Mouse (Mus musculus) kidney, embryonic 15.5 days (tissue): ENCODE data around the gene Pcbp2. TPM values are rescaled to one million over a fixed set of nuclear protein-coding genes. Genes with fewer than 3 reads are reported as not detected.

ENCODE experiments used
- ATAC-seq: fragments of 200-750 bp; cut with Nextera tagmentation; replicated peaks from 2 replicates; pipeline ENCODE4 v1.8.0; 2017; ENCODE audit warnings: moderate TSS enrichment; ENCODE audit not compliant: low FRiP score
- H3K27ac ChIP-seq: fragments of 300-500 bp; sonication (generic); 2 replicates; pipeline ENCODE4 v1.5.1; 2015; ENCODE audit warnings: mild to moderate bottlenecking, inconsistent platforms
- H3K27me3 ChIP-seq: fragments of 300-500 bp; sonication (generic); 2 replicates; pipeline ENCODE4 v1.6.1; 2015; ENCODE audit warnings: inconsistent platforms
- H3K36me3 ChIP-seq: fragments of 300-500 bp; sonication (generic); 2 replicates; pipeline ENCODE4 v1.6.1; 2015; ENCODE audit warnings: inconsistent platforms
- H3K4me1 ChIP-seq: fragments of 300-500 bp; sonication (generic); 2 replicates; pipeline ENCODE4 v1.6.1; 2015; ENCODE audit warnings: inconsistent platforms
- H3K4me2 ChIP-seq: fragments of 300-500 bp; sonication (generic); 2 replicates; pipeline ENCODE4 v1.6.1; 2015; ENCODE audit warnings: moderate library complexity, mild to moderate bottlenecking, inconsistent platforms
- H3K4me3 ChIP-seq: fragments of 300-500 bp; sonication (generic); replicated peaks from 2 replicates; pipeline ENCODE4 v1.5.1; 2015; ENCODE audit warnings: mild to moderate bottlenecking, inconsistent platforms
- H3K9ac ChIP-seq: fragments of 300-500 bp; sonication (generic); 2 replicates; pipeline ENCODE4 v1.6.1; 2015; ENCODE audit warnings: mild to moderate bottlenecking, inconsistent platforms
- H3K9me3 ChIP-seq: fragments of 300-500 bp; sonication (generic); replicated peaks from 2 replicates; pipeline ENCODE4 v1.6.1; 2016; ENCODE audit warnings: inconsistent platforms
- WGBS: fragments of 180-500 bp; shearing (Covaris S2); methylation state at CpG from one replicate; pipeline ENCODE4 v1.1.7; 2015; ENCODE audit warnings: mixed read lengths; 5-methylcytosine and 5-hydroxymethylcytosine counted together
- polyA plus RNA-seq: library from polyadenylated mRNA; unstranded; fragments of >200 nt; fragmentation: Nextera tagmentation; extraction: Ambion mirVana; gene quantifications from 2 replicates; pipeline ENCODE4 v1.2.1, GENCODE M21; 2015

The Pcbp2 gene
- polyA plus RNA-seq, 1 experiment from 2014 or later, result 210 TPM

GRCm38 (mm10) chr15:102518859-102519201, 48.5 kb downstream of the Pcbp2 start:
- Histone ChIP-seq H3K4me1 (peaks cover 34% of the 10 kb centered on the region), H3K36me3 (peaks cover 35% of the 10 kb centered on the region), H3K4me3 (peak overlapping the region; percentile 80), H3K27ac (peak overlapping the region; percentile 100), H3K9me3 (no peaks in the 10 kb centered on the region), H3K4me2 (peak overlapping the region; percentile 81), H3K9ac (peak overlapping the region; percentile 85), H3K27me3 (no peaks in the 10 kb centered on the region)
- WGBS, result 17% methylated on average over 9 of the region's 9 CpGs
- ATAC-seq, result no peak; the same call in 1 of the 2 replicates

GRCm38 (mm10) chr15:102519211-102520141, 49.1 kb downstream of the Pcbp2 start:
- peaks cover 34% of the 10 kb centered on the region for H3K4me1 ChIP-seq
- no peak for ATAC-seq
- peak overlapping the region; percentile 81 for H3K4me2 ChIP-seq
- H3K9me3 ChIP-seq, result no peaks in the 10 kb centered on the region
- peaks cover 41% of the 10 kb centered on the region for H3K36me3 ChIP-seq
- peak overlapping the region; percentile 80 for H3K4me3 ChIP-seq
- H3K27ac ChIP-seq, result peak overlapping the region; percentile 100; the same call in 1 of the 2 replicates
- H3K9ac ChIP-seq, result peak overlapping the region; percentile 85
- 50% methylated on average over 17 of the region's 17 CpGs for WGBS
- H3K27me3 ChIP-seq, result no peaks in the 10 kb centered on the region

- WGBS, result 85% methylated on average over 4 of the region's 4 CpGs
- no peaks in the 10 kb centered on the region for H3K27me3 ChIP-seq
- H3K4me3 ChIP-seq, result no peak overlapping the region
- H3K9ac ChIP-seq, result 0 out of 2 replicates have a peak overlapping the region, but pooled peaks have one; percentile 14
- H3K4me1 ChIP-seq, result peaks cover 30% of the 10 kb centered on the region
- H3K27ac ChIP-seq, result no peak overlapping the region
- no peak overlapping the region for H3K4me2 ChIP-seq
- peaks cover 49% of the 10 kb centered on the region for H3K36me3 ChIP-seq
- H3K9me3 ChIP-seq, result no peaks in the 10 kb centered on the region
- ATAC-seq, result no peak
These were observed 50.1 kb downstream of the Pcbp2 start for GRCm38 (mm10) chr15:102520416-102520815.

- H3K27ac ChIP-seq, result no peak overlapping the region
- ATAC-seq, result no peak
- peaks cover 54% of the 10 kb centered on the region for H3K36me3 ChIP-seq
- WGBS, result 89% methylated on average over 4 of the region's 4 CpGs
- no peaks in the 10 kb centered on the region for H3K27me3 ChIP-seq
- H3K4me3 ChIP-seq, result no peak overlapping the region
- no peak overlapping the region for H3K4me2 ChIP-seq
- no peaks in the 10 kb centered on the region for H3K9me3 ChIP-seq
- H3K4me1 ChIP-seq, result peaks cover 20% of the 10 kb centered on the region
- H3K9ac ChIP-seq, result no peak overlapping the region
These were observed 51.1 kb downstream of the Pcbp2 start for GRCm38 (mm10) chr15:102521480-102521879.

GRCm38 (mm10) chr15:102524892-102525485, 54.6 kb downstream of the Pcbp2 start, which contains the start of gene Npff:
Npff (minus strand) TSS chr15:102524942.
- no peak for ATAC-seq
- Histone ChIP-seq H3K9me3 (no peaks in the 10 kb centered on the region), H3K27ac (no peak within 1 kb of the TSS), H3K4me1 (peaks cover 10% of the 10 kb centered on the region), H3K4me2 (no peak within 1 kb of the TSS), H3K9ac (peak within 1 kb of the TSS; percentile 15; the same call in 1 of the 2 replicates), H3K36me3 (peaks cover 82% of the 10 kb centered on the region), H3K4me3 (no peak within 1 kb of the TSS), H3K27me3 (no peaks in the 10 kb centered on the region)
- 4% methylated on average over 3 of the region's 3 CpGs for WGBS

- no peak for ATAC-seq
- peaks cover 83% of the 10 kb centered on the region for H3K36me3 ChIP-seq
These were observed 56.0 kb downstream of the Pcbp2 start for GRCm38 (mm10) chr15:102526111-102527002.

GRCm38 (mm10) chr15:102527936-102528335, 57.6 kb downstream of the Pcbp2 start:
- H3K4me2 ChIP-seq, result no peak overlapping the region
- no peak overlapping the region for H3K9ac ChIP-seq
- H3K4me1 ChIP-seq, result no peaks in the 10 kb centered on the region
- H3K36me3 ChIP-seq, result peaks cover 82% of the 10 kb centered on the region
- H3K27me3 ChIP-seq, result no peaks in the 10 kb centered on the region
- H3K27ac ChIP-seq, result no peak overlapping the region
- ATAC-seq, result no peak
- H3K4me3 ChIP-seq, result no peak overlapping the region
- 79% methylated on average over 3 of the region's 3 CpGs for WGBS
- H3K9me3 ChIP-seq, result no peaks in the 10 kb centered on the region

More at GRCm38 (mm10) chr15:102526111-102527002, 56.0 kb downstream of the Pcbp2 start:
- H3K4me2 ChIP-seq, result no peak overlapping the region
- no peak overlapping the region for H3K9ac ChIP-seq
- no peak overlapping the region for H3K27ac ChIP-seq
- no peak overlapping the region for H3K4me3 ChIP-seq
- no peaks in the 10 kb centered on the region for H3K4me1 ChIP-seq
- no peaks in the 10 kb centered on the region for H3K27me3 ChIP-seq
- no peaks in the 10 kb centered on the region for H3K9me3 ChIP-seq
- WGBS, result 70% methylated on average over 6 of the region's 6 CpGs

GRCm38 (mm10) chr15:102528396-102528795, 58.1 kb downstream of the Pcbp2 start:
- ATAC-seq, result no peak
- no peak overlapping the region for H3K9ac ChIP-seq
- H3K36me3 ChIP-seq, result peaks cover 85% of the 10 kb centered on the region
- no peaks in the 10 kb centered on the region for H3K4me1 ChIP-seq
- no peak overlapping the region for H3K4me2 ChIP-seq
- H3K27me3 ChIP-seq, result no peaks in the 10 kb centered on the region
- no peaks in the 10 kb centered on the region for H3K9me3 ChIP-seq
- no peak overlapping the region for H3K27ac ChIP-seq
- WGBS, result 90% methylated on average over 1 of the region's 1 CpGs
- no peak overlapping the region for H3K4me3 ChIP-seq

GRCm38 (mm10) chr15:102530566-102530965, 60.2 kb downstream of the Pcbp2 start:
- no peak overlapping the region for H3K4me3 ChIP-seq
- no peak overlapping the region for H3K9ac ChIP-seq
- no peaks in the 10 kb centered on the region for H3K27me3 ChIP-seq
- no peak overlapping the region for H3K4me2 ChIP-seq
- 78% methylated on average over 4 of the region's 4 CpGs for WGBS
- ATAC-seq, result no peak
- no peak overlapping the region for H3K27ac ChIP-seq
- H3K4me1 ChIP-seq, result no peaks in the 10 kb centered on the region
- no peaks in the 10 kb centered on the region for H3K9me3 ChIP-seq
- peaks cover 83% of the 10 kb centered on the region for H3K36me3 ChIP-seq

GRCm38 (mm10) chr15:102531586-102531985, 61.2 kb downstream of the Pcbp2 start:
- no peak for ATAC-seq

GRCm38 (mm10) chr15:102532106-102532900, 62.0 kb downstream of the Pcbp2 start:
- Histone ChIP-seq H3K27me3 (no peaks in the 10 kb centered on the region), H3K9me3 (no peaks in the 10 kb centered on the region), H3K36me3 (peaks cover 93% of the 10 kb centered on the region), H3K9ac (no peak overlapping the region), H3K4me1 (no peaks in the 10 kb centered on the region), H3K4me2 (no peak overlapping the region), H3K27ac (no peak overlapping the region), H3K4me3 (no peak overlapping the region)
- WGBS, result 89% methylated on average over 3 of the region's 3 CpGs
- ATAC-seq, result no peak

More at GRCm38 (mm10) chr15:102531586-102531985, 61.2 kb downstream of the Pcbp2 start:
- 53% methylated on average over 4 of the region's 4 CpGs for WGBS
- H3K4me1 ChIP-seq, result no peaks in the 10 kb centered on the region
- H3K27me3 ChIP-seq, result no peaks in the 10 kb centered on the region
- no peak overlapping the region for H3K4me2 ChIP-seq
- no peaks in the 10 kb centered on the region for H3K9me3 ChIP-seq
- H3K9ac ChIP-seq, result no peak overlapping the region
- peaks cover 89% of the 10 kb centered on the region for H3K36me3 ChIP-seq
- no peak overlapping the region for H3K4me3 ChIP-seq
- H3K27ac ChIP-seq, result no peak overlapping the region
